10 mouse cellular contexts compared by ENCODE assay signal in the genomic region with DNA sequence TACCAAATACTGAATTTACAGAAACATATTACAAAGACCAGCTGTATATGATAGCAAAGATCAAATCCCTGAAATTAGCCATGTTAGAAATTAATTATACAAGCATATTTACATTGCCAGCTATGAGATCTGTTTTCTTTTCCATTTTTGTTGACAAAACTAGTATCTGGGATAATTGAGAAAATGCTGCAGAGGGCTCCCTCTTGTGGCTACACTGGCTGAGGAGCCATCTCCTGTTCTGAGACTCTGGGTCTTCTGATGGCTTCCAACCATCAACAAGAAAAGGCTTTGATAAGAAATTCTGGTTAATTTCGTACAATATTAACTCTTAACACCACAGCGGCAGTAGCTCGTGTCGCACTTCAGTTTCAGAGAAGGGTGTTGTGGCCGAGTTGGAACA.
DNase-seq lines count a peak whose midpoint lies in the region; ATAC-seq and TF ChIP-seq lines count a peak whose summit lies in the region.
"Had no signal": no experiment of that assay in that cellular context is flagged by ENCODE, and none has a peak within 500 bp of the region (broad histone marks: within the 10 kb centered on the region; RNA-seq: fewer than 3 reads in every experiment).

No protein-coding gene starts in this region.

- H3K36me3 ChIP-seq in heart, postnatal 0 days (replicated peaks; ENCODE audit: control insufficient read depth, insufficient read depth, low read length), result no peaks in the 10 kb centered on the region
- H3K36me3 ChIP-seq in stomach, postnatal 0 days (ENCODE audit: control insufficient read depth, insufficient read depth, low read length), result no peaks in the 10 kb centered on the region
- H3K36me3 ChIP-seq: hindbrain, embryonic 15.5 days; midbrain, embryonic 12.5 days had no signal

- no peak overlapping the region for H3K9ac ChIP-seq in heart, postnatal 0 days (replicated peaks; ENCODE audit: low read depth, low read length)
- no peak overlapping the region for H3K9ac ChIP-seq in stomach, postnatal 0 days (ENCODE audit: low read length)
- H3K9ac ChIP-seq: hindbrain, embryonic 15.5 days; midbrain, embryonic 12.5 days had no signal

- no peaks in the 10 kb centered on the region for H3K4me1 ChIP-seq in heart, postnatal 0 days (ENCODE audit: control insufficient read depth, insufficient read depth)
- H3K4me1 ChIP-seq in stomach, postnatal 0 days (replicated peaks; ENCODE audit: control insufficient read depth, insufficient read depth), result no peaks in the 10 kb centered on the region
- H3K4me1 ChIP-seq: hindbrain, embryonic 15.5 days; midbrain, embryonic 12.5 days had no signal

- no peak overlapping the region for H3K4me3 ChIP-seq in heart, postnatal 0 days (ENCODE audit: low read depth, low read length)
- H3K4me3 ChIP-seq in stomach, postnatal 0 days (ENCODE audit: low read depth, low read length), result no peak overlapping the region
- H3K4me3 ChIP-seq: hindbrain, embryonic 15.5 days; midbrain, embryonic 12.5 days had no signal

- no peak for ATAC-seq in heart, postnatal 0 days (ENCODE audit: insufficient read depth, low read depth)
- no peak for ATAC-seq in stomach, postnatal 0 days (ENCODE audit: low FRiP score, low TSS enrichment)
- no peak for ATAC-seq in erythroblast, adult 5-6 weeks (replicated peaks; ENCODE audit: low FRiP score, poor library complexity, severe bottlenecking)

- H3K4me2 ChIP-seq in heart, postnatal 0 days (ENCODE audit: low read depth, low read length), result no peak overlapping the region
- H3K4me2 ChIP-seq in stomach, postnatal 0 days (replicated peaks; ENCODE audit: low read depth), result no peak overlapping the region
- H3K4me2 ChIP-seq: hindbrain, embryonic 15.5 days; midbrain, embryonic 12.5 days had no signal

- WGBS in heart, postnatal 0 days, result 46% methylated on average over 5 of the region's 5 CpGs
- WGBS in stomach, postnatal 0 days, result 46% methylated on average over 5 of the region's 5 CpGs

- no peaks in the 10 kb centered on the region for H3K27me3 ChIP-seq in heart, postnatal 0 days (ENCODE audit: control insufficient read depth, insufficient read depth, low read length)
- H3K27me3 ChIP-seq in stomach, postnatal 0 days (ENCODE audit: control insufficient read depth, insufficient read depth, low read length), result no peaks in the 10 kb centered on the region
- H3K27me3 ChIP-seq: hindbrain, embryonic 15.5 days; midbrain, embryonic 12.5 days had no signal

- H3K9me3 ChIP-seq in heart, postnatal 0 days (replicated peaks; ENCODE audit: control insufficient read depth, low read length), result no peaks in the 10 kb centered on the region
- H3K9me3 ChIP-seq in stomach, postnatal 0 days (ENCODE audit: control insufficient read depth, low read length), result no peaks in the 10 kb centered on the region
- H3K9me3 ChIP-seq: hindbrain, embryonic 15.5 days; midbrain, embryonic 12.5 days had no signal

- TF ChIP-seq EP300 in heart, postnatal 0 days (IDR thresholded peaks at IDR 0.05; ENCODE audit: low read depth), result no peak
- TF ChIP-seq EP300 in stomach, postnatal 0 days (optimal IDR thresholded peaks at IDR 0.05), result no peak

- peak; percentile 19 for DNase-seq in heart, postnatal 0 days (ENCODE audit: low spot score)
- DNase-seq in heart, postnatal 36 days, result no peak
- DNase-seq in right cerebral cortex, adult 2 months (ENCODE audit: low spot score in 2 of 2), result peak; percentile 9 to 15
- DNase-seq in right cerebral cortex, postnatal 25 days, result no peak
- peak; percentile 3 for DNase-seq in layer of hippocampus, adult 8-10 months (ENCODE audit: low spot score in 2 of 2)
- peak; percentile 24 for DNase-seq in stomach, postnatal 0 days (ENCODE audit: low spot score)
- no peak for DNase-seq in urinary bladder, postnatal 36 days (ENCODE audit: low spot score in 2 of 2)

- H3K27ac ChIP-seq in heart, postnatal 0 days (ENCODE audit: low read depth), result no peak overlapping the region
- no peak overlapping the region for H3K27ac ChIP-seq in stomach, postnatal 0 days (replicated peaks)
- H3K27ac ChIP-seq: hindbrain, embryonic 15.5 days; midbrain, embryonic 12.5 days had no signal

- TF ChIP-seq CTCF in heart, postnatal 0 days (IDR thresholded peaks at IDR 0.05; ENCODE audit: low read depth), result peak; percentile 55
- peak; percentile 65 for TF ChIP-seq CTCF in stomach, postnatal 0 days (IDR thresholded peaks at IDR 0.05; ENCODE audit: low read depth)

- intact Hi-C loops in heart, postnatal 36 days (cut with DNase I), result no loop called here

Comparison
In these comparisons a context has a peak if more than half of its experiments do, and no peak if none do; other contexts are left out.
1. DNase-seq: peak in heart, postnatal 0 days (single experiment), right cerebral cortex, adult 2 months (2 of 2), layer of hippocampus, adult 8-10 months (2 of 2) and stomach, postnatal 0 days (single experiment); none in heart, postnatal 36 days (0 of 2), right cerebral cortex, postnatal 25 days (single experiment) and urinary bladder, postnatal 36 days (0 of 2).